Mouse (Mus musculus) liver, embryonic 14.5 days (tissue): Measurements from ENCODE around the gene Pigq. TPM values are rescaled to one million over a fixed set of nuclear protein-coding genes. Genes with fewer than 3 reads are reported as not detected.
A peak's percentile ranks its signal among the peaks of the same experiment; 100 is the strongest.

ENCODE experiments used
- ATAC-seq: fragments of 200-750 bp; cut with Nextera tagmentation; 2 replicates; pipeline ENCODE4 v1.8.0; 2017; ENCODE audit warnings: moderate number of reproducible peaks, mild to moderate bottlenecking, moderate library complexity; ENCODE audit not compliant: insufficient read depth
- DNase-seq, 3 experiments: peaks; one replicate each; pipeline ENCODE4 v3.0.0-alpha.2; 2012 to 2013; ENCODE audit warnings: low read depth in 3 of 3, low spot score in 3 of 3
- H3K27ac ChIP-seq: fragments of 300-500 bp; sonication (generic); 2 replicates; pipeline ENCODE4 v1.5.1; 2014; ENCODE audit warnings: moderate library complexity, mild to moderate bottlenecking, control low read depth, inconsistent platforms
- H3K27me3 ChIP-seq: fragments of 300-500 bp; sonication (generic); 2 replicates; pipeline ENCODE4 v1.6.1; 2014; ENCODE audit warnings: mild to moderate bottlenecking, low read length, moderate library complexity; ENCODE audit not compliant: control insufficient read depth, insufficient read depth
- H3K36me3 ChIP-seq: fragments of 300-500 bp; sonication (generic); replicated peaks from 2 replicates; pipeline ENCODE4 v1.6.1; 2014; ENCODE audit warnings: low read depth; ENCODE audit not compliant: control insufficient read depth, insufficient read depth
- H3K4me1 ChIP-seq, 2 experiments: fragments of 200-500 bp in 1 of 2; fragments of 300-500 bp in 1 of 2; sonication (generic) in 1 of 2; replicated peaks; 2 replicates each; pipeline ENCODE4 v1.6.1; 2012 to 2014; ENCODE audit warnings: antibody characterized with exemption in 1 of 2, inconsistent platforms in 1 of 2, low read length in 1 of 2; ENCODE audit not compliant: control insufficient read depth in 2 of 2, insufficient read depth in 2 of 2
- H3K4me2 ChIP-seq: fragments of 300-500 bp; sonication (generic); 2 replicates; pipeline ENCODE4 v1.6.1; 2014; ENCODE audit warnings: low read depth, mild to moderate bottlenecking, control low read depth, moderate library complexity
- H3K4me3 ChIP-seq, 2 experiments: fragments of 200-500 bp in 1 of 2; fragments of 300-500 bp in 1 of 2; sonication (generic) in 1 of 2; 2 replicates each; pipeline ENCODE4 v1.5.1; 2012 to 2014; ENCODE audit warnings: low read depth in 2 of 2, low read length in 2 of 2, mild to moderate bottlenecking in 2 of 2, control low read depth in 1 of 2, inconsistent platforms in 1 of 2, moderate library complexity in 1 of 2; ENCODE audit not compliant: insufficient read depth in 1 of 2
- H3K9ac ChIP-seq: fragments of 300-500 bp; sonication (generic); replicated peaks from 2 replicates; pipeline ENCODE4 v1.6.1; 2014; ENCODE audit warnings: mild to moderate bottlenecking, control low read depth, moderate library complexity
- H3K9me3 ChIP-seq: fragments of 300-500 bp; sonication (generic); 2 replicates; pipeline ENCODE4 v1.6.1; 2016; ENCODE audit warnings: low read length, mixed read lengths; ENCODE audit not compliant: control insufficient read depth
- CTCF ChIP-seq: IDR thresholded peaks from 2 replicates; pipeline ENCODE4 v1.5.1; 2016; ENCODE audit warnings: antibody characterized with exemption, low read depth, control low read depth
- EP300 ChIP-seq: IDR thresholded peaks from 2 replicates; pipeline ENCODE4 v1.6.1; 2016; ENCODE audit warnings: antibody characterized with exemption, low read depth
- WGBS: fragments of 180-500 bp; shearing (Covaris S2); extraction: QIAGEN DNeasy Blood & Tissue Kit; methylation state at CpG from one replicate; pipeline ENCODE4 v1.1.7; 2014; ENCODE audit not compliant: insufficient replicate concordance; 5-methylcytosine and 5-hydroxymethylcytosine counted together
- polyA plus RNA-seq, 2 experiments: library from polyadenylated mRNA; depleted of rRNA in 1 of 2; stranded (reverse) in 1 of 2; unstranded in 1 of 2; fragments of >200 nt; fragmentation: Nextera tagmentation in 1 of 2; extraction: Ambion mirVana in 1 of 2; gene quantifications; 2 replicates each; pipeline versions ENCODE4 v1.2.1 to v1.2.3; 2012 to 2014

Pigq gene
- polyA plus RNA-seq, 2 experiments, result 170 to 270 TPM

DNA sequence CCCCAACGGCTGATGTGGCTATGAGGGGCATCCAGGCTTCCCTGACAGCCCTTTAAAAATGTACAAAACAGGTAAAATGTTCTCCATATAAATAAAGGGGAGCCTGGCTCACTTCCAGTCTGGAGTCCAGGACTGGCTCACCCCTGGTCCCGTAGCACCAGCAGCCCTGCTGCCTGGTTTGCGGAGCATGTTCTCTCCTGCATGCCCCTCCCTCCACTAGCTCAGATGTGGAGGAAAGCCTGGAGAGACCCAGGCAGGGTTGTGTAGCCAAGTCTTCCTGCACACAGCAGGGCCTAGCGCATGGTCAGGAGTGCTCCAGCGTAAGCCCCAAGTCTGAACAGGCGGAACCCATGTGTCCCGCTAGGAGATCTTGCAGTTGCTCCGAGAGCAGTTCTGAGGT, 61.5 kb downstream of the Pigq start:
- no peak for ATAC-seq
- Histone ChIP-seq H3K9ac (no peak overlapping the region), H3K36me3 (0 out of 2 replicates have a peak, but pooled peaks cover 2% of the 10 kb centered on the region), H3K4me2 (no peak overlapping the region), H3K27ac (no peak overlapping the region), H3K4me1 (peaks cover 0 to 20% of the 10 kb centered on the region in 2 experiments; a peak in 3 of 4 replicates), H3K4me3 (no peak overlapping the region), H3K9me3 (no peaks in the 10 kb centered on the region), H3K27me3 (no peaks in the 10 kb centered on the region)
- TF ChIP-seq CTCF, result no peak
- no peak for TF ChIP-seq EP300
- DNase-seq, result no peak
- 85% methylated on average over 8 of the region's 8 CpGs for WGBS

DNA sequence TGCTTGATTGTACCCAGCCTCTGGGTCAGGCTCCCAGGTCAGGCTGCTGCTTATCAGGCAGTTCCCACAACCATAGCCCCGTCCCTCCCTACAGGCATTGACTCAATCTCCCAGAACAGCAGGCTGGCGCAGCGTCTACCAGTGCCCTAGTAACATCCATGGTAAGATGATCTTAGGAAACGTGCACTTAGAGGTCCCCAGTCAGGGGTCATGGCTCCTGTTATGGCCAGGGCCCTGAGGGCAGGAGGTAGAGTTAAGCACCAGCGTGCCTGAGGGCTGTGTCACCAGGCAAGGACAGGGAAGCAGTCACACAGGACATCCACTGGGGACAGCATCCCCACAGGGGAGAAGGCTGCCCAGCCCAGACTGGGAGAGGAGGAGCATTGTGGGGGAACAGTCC, 62.4 kb downstream of the Pigq start:
- no peak overlapping the region for H3K4me2 ChIP-seq
- H3K27me3 ChIP-seq, result no peaks in the 10 kb centered on the region
- H3K4me3 ChIP-seq, result no peak overlapping the region
- no peak overlapping the region for H3K9ac ChIP-seq
- ATAC-seq, result peak; percentile 51; the same call in 1 of the 2 replicates
- H3K4me1 ChIP-seq, result peaks cover 0 to 20% of the 10 kb centered on the region in 2 experiments; a peak in 3 of 4 replicates
- no peak overlapping the region for H3K27ac ChIP-seq
- DNase-seq, result no peak
- no peak for TF ChIP-seq EP300
- TF ChIP-seq CTCF, result peak; percentile 37
- no peaks in the 10 kb centered on the region for H3K9me3 ChIP-seq
- 27% methylated on average over 5 of the region's 5 CpGs for WGBS
- H3K36me3 ChIP-seq, result peaks cover 5% of the 10 kb centered on the region; the same call in 1 of the 2 replicates

DNA sequence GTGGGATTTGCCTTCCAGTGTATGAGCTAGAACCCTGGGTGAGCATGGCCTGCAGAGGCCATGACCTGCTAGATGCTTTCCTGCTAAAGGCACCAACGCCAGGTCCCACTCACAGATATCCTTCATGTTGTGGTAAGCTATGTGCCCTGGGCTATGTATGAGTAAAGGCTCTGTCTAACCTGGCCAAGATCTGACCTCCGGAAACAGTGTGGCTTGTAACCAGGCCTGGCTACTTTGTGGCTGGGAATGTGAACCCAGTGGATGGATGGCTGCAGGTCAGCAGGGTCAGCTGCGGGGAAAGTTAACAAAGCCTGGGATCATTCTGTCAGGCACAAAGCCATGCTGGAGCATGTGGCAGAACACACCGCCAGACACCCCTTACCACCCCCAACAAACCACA, 63.0 kb downstream of the Pigq start:
- H3K27ac ChIP-seq, result no peak overlapping the region
- H3K4me2 ChIP-seq, result no peak overlapping the region
- no peak overlapping the region for H3K9ac ChIP-seq
- no peaks in the 10 kb centered on the region for H3K9me3 ChIP-seq
- TF ChIP-seq CTCF, result no peak
- TF ChIP-seq EP300, result no peak
- H3K36me3 ChIP-seq, result peaks cover 5% of the 10 kb centered on the region; the same call in 1 of the 2 replicates
- ATAC-seq (no peak), DNase-seq (no peak)
- no peak overlapping the region for H3K4me3 ChIP-seq
- peaks cover 0 to 20% of the 10 kb centered on the region in 2 experiments; a peak in 3 of 4 replicates for H3K4me1 ChIP-seq
- H3K27me3 ChIP-seq, result no peaks in the 10 kb centered on the region
- WGBS, result 62% methylated on average over 4 of the region's 4 CpGs

DNA sequence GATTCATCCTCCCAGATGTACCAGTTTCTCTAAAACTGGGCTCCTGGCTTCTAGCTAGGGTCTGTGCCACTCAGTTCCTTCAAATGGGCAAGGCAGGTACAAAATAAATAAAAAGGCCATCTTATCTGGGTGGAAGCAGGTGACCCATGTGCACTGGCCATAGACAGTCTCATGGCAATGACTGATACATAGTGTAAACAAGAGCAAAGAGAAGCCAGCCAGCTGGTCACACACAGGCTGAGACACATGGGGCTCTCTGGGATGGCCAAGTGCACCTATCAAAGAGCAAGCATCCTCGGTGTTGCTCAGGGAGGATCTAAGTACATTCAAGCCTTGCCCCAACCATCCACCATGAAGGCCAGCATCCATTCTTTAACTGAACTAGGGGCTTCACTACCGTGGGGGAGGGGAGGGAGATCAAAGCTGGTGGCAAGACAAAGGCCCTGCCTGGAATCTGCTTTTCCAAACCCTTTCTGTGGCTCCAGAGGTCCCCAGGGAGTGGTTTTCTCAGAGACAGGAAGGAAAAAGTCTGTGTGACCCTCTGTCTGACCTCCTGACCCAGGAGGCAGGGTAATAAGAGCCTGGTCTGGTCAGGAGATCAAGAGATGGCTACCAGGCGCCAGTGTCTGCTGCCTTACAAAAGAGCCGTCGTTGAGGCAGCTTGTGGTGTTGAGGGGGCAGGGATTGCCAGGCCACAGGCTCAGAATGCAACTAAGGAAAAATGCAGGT, 63.7 kb downstream of the Pigq start:
- ATAC-seq (no peak), DNase-seq (no peak)
- Histone ChIP-seq H3K27me3 (no peaks in the 10 kb centered on the region), H3K4me3 (no peak overlapping the region), H3K27ac (no peak overlapping the region), H3K9ac (no peak overlapping the region), H3K4me1 (peaks cover under 1 to 26% of the 10 kb centered on the region in 2 experiments), H3K4me2 (no peak overlapping the region), H3K36me3 (peaks cover 5% of the 10 kb centered on the region; the same call in 1 of the 2 replicates), H3K9me3 (no peaks in the 10 kb centered on the region)
- WGBS, result 40% methylated on average over 5 of the region's 5 CpGs
- TF ChIP-seq EP300 (no peak), CTCF (no peak)

DNA sequence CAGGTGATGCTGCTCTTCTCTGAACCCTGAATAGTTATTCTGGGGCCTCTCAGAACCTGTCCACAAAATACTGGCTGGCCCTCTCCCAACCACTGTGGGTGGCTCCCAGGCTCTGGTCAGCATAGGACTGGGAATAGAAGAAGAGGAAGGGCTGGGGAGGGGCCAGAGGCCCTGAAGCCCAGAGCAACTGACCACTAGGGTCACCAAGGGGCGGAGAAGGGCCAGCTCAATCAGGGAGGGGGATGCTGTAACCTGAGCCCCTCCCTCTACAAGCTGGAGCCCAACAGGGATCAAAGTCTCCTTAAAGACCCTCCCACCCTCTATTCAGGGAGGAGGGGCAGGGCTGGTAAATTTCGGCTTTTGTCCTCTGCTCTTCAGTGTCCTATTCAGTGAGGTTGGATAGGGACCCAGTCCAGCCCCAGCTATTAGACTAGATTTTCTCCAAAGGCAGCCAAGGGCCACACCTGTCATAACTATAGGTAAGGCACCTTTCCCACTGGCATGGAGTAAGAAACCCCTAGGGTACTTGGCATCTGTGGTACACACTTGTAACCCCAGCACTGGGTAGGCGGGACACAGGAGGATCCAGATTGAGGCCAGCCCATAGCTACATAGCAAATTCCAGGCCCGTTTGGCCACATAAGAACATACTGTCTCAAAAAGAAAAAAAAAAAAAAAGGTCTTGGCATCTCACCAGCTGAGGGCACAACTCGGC, 64.4 kb downstream of the Pigq start, which contains the start of gene Wfikkn1:
Gene Wfikkn1, minus strand, starts transcription at position 663 of the 715 bp plus-strand sequence.
- H3K9ac ChIP-seq, result no peak within 1 kb of the TSS
- H3K4me2 ChIP-seq, result no peak within 1 kb of the TSS
- H3K4me3 ChIP-seq, result no peak within 1 kb of the TSS
- 59% methylated on average over 5 of the region's 5 CpGs for WGBS
- DNase-seq (no peak), ATAC-seq (peak; percentile 19)
- peaks cover 4 to 26% of the 10 kb centered on the region in 2 experiments for H3K4me1 ChIP-seq
- H3K27ac ChIP-seq, result no peak within 1 kb of the TSS
- no peak for TF ChIP-seq EP300
- no peak for TF ChIP-seq CTCF
- H3K36me3 ChIP-seq, result peaks cover 5% of the 10 kb centered on the region; the same call in 1 of the 2 replicates
- no peaks in the 10 kb centered on the region for H3K27me3 ChIP-seq
- H3K9me3 ChIP-seq, result no peaks in the 10 kb centered on the region
